Mouse (Mus musculus) adrenal gland (tissue): ENCODE measurements around the gene Rnf150.
"Not testable (repeated sequence)": the region's sequence is repeated elsewhere in the genome, so short reads cannot be mapped to it uniquely, and the experiment has no call there.

Experiments used
- intact Hi-C: fragments of 180-260 bp; cut with DNase I; formaldehyde crosslinking; loops from one replicate; pipeline ENCODE4 v1.15.1; 2025

The Rnf150 gene

GRCm38 (mm10) chr8:83066076-83066475, 202.9 kb downstream of the Rnf150 start:
- intact Hi-C loops = no loop called here

GRCm38 (mm10) chr8:83066846-83067245, 203.7 kb downstream of the Rnf150 start:
- intact Hi-C loops = no loop called here

- intact Hi-C loops = no loop called here
These were observed 204.8 kb downstream of the Rnf150 start for GRCm38 (mm10) chr8:83067906-83068305.

GRCm38 (mm10) chr8:83074248-83074647, 211.1 kb downstream of the Rnf150 start:
- intact Hi-C loops = no loop called here

- intact Hi-C loops = no loop called here
These were observed 213.5 kb downstream of the Rnf150 start for GRCm38 (mm10) chr8:83076621-83077020.

GRCm38 (mm10) chr8:83077329-83077728, 214.2 kb downstream of the Rnf150 start:
- intact Hi-C loops = no loop called here

- intact Hi-C loops = no loop called here
These were observed 215.8 kb downstream of the Rnf150 start for GRCm38 (mm10) chr8:83078701-83079533.

GRCm38 (mm10) chr8:83079534-83079844, 216.3 kb downstream of the Rnf150 start:
- intact Hi-C loops = no loop called here

- intact Hi-C loops = no loop called here
These were observed 218.1 kb downstream of the Rnf150 start for GRCm38 (mm10) chr8:83081266-83081665.

GRCm38 (mm10) chr8:83081806-83082205, 218.7 kb downstream of the Rnf150 start:
- intact Hi-C loops = not testable (repeated sequence)

- intact Hi-C loops = no loop called here
These were observed 219.1 kb downstream of the Rnf150 start for GRCm38 (mm10) chr8:83082251-83082650.

GRCm38 (mm10) chr8:83083452-83083851, 220.3 kb downstream of the Rnf150 start:
- intact Hi-C loops = no loop called here

- intact Hi-C loops = no loop called here
These were observed 222.4 kb downstream of the Rnf150 start for GRCm38 (mm10) chr8:83085581-83085980.

GRCm38 (mm10) chr8:83086625-83087024, 223.5 kb downstream of the Rnf150 start:
- intact Hi-C loops = no loop called here

- intact Hi-C loops = no loop called here
These were observed 224.4 kb downstream of the Rnf150 start for GRCm38 (mm10) chr8:83087604-83088003.

GRCm38 (mm10) chr8:83088156-83088555, 225.0 kb downstream of the Rnf150 start:
- intact Hi-C loops = no loop called here

- intact Hi-C loops = loop anchor here (1.0 kb wide), 1 partner anchor 226 kb away; the partner anchor contains the start of gene Rnf150
These were observed 226.3 kb downstream of the Rnf150 start for GRCm38 (mm10) chr8:83089336-83089986.

- intact Hi-C loops = loop anchor here (10.0 kb wide), 1 partner anchor 316 kb away; the partner anchor contains the start of gene Zfp330
These were observed 227.3 kb downstream of the Rnf150 start for GRCm38 (mm10) chr8:83090446-83090845.

GRCm38 (mm10) chr8:83100041-83100440, 236.9 kb downstream of the Rnf150 start:
- intact Hi-C loops = loop anchor here (5.0 kb wide), 1 partner anchor 242 kb away; no protein-coding TSS in a partner anchor

GRCm38 (mm10) chr8:83102957-83103510, 239.9 kb downstream of the Rnf150 start:
- intact Hi-C loops = loop anchor here (5.0 kb wide), 1 partner anchor 239 kb away; no protein-coding TSS in a partner anchor

- intact Hi-C loops = loop anchor here (5.0 kb wide), 1 partner anchor 238 kb away; no protein-coding TSS in a partner anchor
These were observed 240.8 kb downstream of the Rnf150 start for GRCm38 (mm10) chr8:83103968-83104367.

GRCm38 (mm10) chr8:83109756-83110155, 246.6 kb downstream of the Rnf150 start:
- intact Hi-C loops = no loop called here
